Mouse (Mus musculus) testis, adult 2 months (tissue): ENCODE measurements around the gene Crtac1. TPM values are rescaled to one million over a fixed set of nuclear protein-coding genes. Genes with fewer than 3 reads are reported as not detected.

ENCODE experiments used
- H3K27ac ChIP-seq: fragments of 200-500 bp; 2 replicates; pipeline ENCODE4 v1.5.1; 2012; ENCODE audit warnings: low read depth, low read length; ENCODE audit not compliant: control insufficient read depth, insufficient read depth
- H3K27me3 ChIP-seq: fragments of 200-500 bp; 2 replicates; pipeline ENCODE4 v1.6.1; 2012; ENCODE audit warnings: mild to moderate bottlenecking, low read length, moderate library complexity; ENCODE audit not compliant: control insufficient read depth, insufficient read depth
- H3K36me3 ChIP-seq: fragments of 200-500 bp; 2 replicates; pipeline ENCODE4 v1.6.1; 2012; ENCODE audit warnings: mild to moderate bottlenecking, low read length; ENCODE audit not compliant: control insufficient read depth, insufficient read depth
- H3K4me1 ChIP-seq: fragments of 200-500 bp; 2 replicates; pipeline ENCODE4 v1.6.1; 2012; ENCODE audit warnings: low read length; ENCODE audit not compliant: control insufficient read depth, insufficient read depth
- H3K4me3 ChIP-seq: fragments of 200-500 bp; 2 replicates; pipeline ENCODE4 v1.5.1; 2012; ENCODE audit warnings: low read depth, mild to moderate bottlenecking, low read length, moderate library complexity, mixed read lengths; ENCODE audit not compliant: control insufficient read depth
- CTCF ChIP-seq: fragments of 200-500 bp; IDR thresholded peaks from 2 replicates; pipeline ENCODE4 v1.5.1; 2012; ENCODE audit warnings: low read depth, mild to moderate bottlenecking, inconsistent platforms, low read length, moderate library complexity; ENCODE audit not compliant: control insufficient read depth, insufficient read depth, insufficient replicate concordance
- POLR2A ChIP-seq: fragments of 200-500 bp; IDR thresholded peaks from 2 replicates; pipeline ENCODE4 v1.6.1; 2012; ENCODE audit warnings: low read depth, mild to moderate bottlenecking, inconsistent platforms, low read length, moderate library complexity; ENCODE audit not compliant: control insufficient read depth
- polyA plus RNA-seq: library from polyadenylated mRNA; depleted of rRNA; stranded (reverse); fragments of >200 nt; gene quantifications from 2 replicates; pipeline ENCODE4 v1.2.3, GENCODE M21; 2012

Gene Crtac1
- polyA plus RNA-seq, 1 experiment, result 3.7 TPM

GRCm38 (mm10) chr19:42305746-42306145 is 125.8 kb downstream of the Crtac1 start:
- TF ChIP-seq POLR2A, result no peak
- no peak for TF ChIP-seq CTCF
- H3K27me3 ChIP-seq, result no peaks in the 10 kb centered on the region

GRCm38 (mm10) chr19:42304506-42304905 is 127.1 kb downstream of the Crtac1 start:
- no peaks in the 10 kb centered on the region for H3K27me3 ChIP-seq
- H3K4me1 ChIP-seq, result no peaks in the 10 kb centered on the region
- H3K27ac ChIP-seq, result no peak overlapping the region
- no peaks in the 10 kb centered on the region for H3K36me3 ChIP-seq
- TF ChIP-seq CTCF (no peak), POLR2A (no peak)
- no peak overlapping the region for H3K4me3 ChIP-seq

More at GRCm38 (mm10) chr19:42305746-42306145, 125.8 kb downstream of the Crtac1 start:
- Histone ChIP-seq H3K4me3 (no peak overlapping the region), H3K27ac (no peak overlapping the region), H3K4me1 (no peaks in the 10 kb centered on the region), H3K36me3 (no peaks in the 10 kb centered on the region)

DNA sequence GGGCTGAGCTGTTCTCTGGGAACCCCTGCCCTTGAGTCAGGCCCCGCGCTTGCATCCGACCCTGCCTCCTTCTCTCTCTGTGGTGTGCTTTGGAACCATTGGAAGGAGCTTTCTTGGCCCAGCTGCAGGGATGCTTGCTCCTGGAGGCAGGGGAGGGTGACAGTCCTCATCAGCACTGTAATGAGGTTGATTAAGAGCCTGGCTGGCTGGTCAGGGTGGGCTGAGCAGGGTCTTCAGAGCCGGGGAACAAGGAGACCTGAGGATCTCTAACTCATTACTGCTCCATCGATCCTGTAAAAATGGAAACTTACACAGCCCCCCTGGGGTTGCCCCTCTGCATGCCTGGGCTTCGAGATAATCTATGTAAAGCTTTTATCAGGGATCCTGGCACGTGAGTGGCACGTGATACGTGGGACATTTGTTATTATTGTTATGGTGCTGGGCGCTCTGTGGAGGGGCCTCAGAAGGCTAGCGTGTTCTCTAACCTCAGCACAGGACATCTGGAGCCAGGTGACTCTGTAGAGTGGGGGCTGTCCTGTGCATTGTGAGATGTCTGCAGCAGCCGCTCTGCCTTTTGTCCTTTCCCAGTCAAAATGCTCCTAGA is 128.3 kb downstream of the Crtac1 start:
- no peak for TF ChIP-seq CTCF
- TF ChIP-seq POLR2A, result no peak
- no peak overlapping the region for H3K4me3 ChIP-seq
- peaks cover 7% of the 10 kb centered on the region for H3K4me1 ChIP-seq
- H3K36me3 ChIP-seq, result no peaks in the 10 kb centered on the region
- H3K27me3 ChIP-seq, result no peaks in the 10 kb centered on the region
- no peak overlapping the region for H3K27ac ChIP-seq

DNA sequence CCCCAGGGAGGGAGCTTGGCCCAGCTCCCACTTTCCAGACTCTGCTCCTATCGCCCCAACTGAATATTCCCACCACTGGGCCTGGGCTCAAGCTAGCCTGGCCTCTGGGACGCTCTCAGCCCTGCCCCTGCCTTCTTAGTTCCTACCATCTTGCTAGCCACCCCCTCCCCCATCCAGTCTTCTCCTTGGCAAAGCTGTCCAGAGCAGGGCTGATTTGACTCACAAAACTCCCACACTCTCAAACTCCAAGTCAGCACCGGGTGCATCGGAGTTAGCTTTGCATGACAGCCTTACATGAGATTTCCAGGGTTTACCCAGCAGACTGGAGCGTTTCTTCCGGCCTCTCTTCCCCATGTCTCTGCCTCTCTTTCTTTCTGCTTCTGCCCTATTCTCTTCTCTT is 138.4 kb downstream of the Crtac1 start:
- H3K27me3 ChIP-seq, result no peaks in the 10 kb centered on the region
- no peak overlapping the region for H3K27ac ChIP-seq
- no peaks in the 10 kb centered on the region for H3K36me3 ChIP-seq
- peaks cover 7% of the 10 kb centered on the region for H3K4me1 ChIP-seq
- H3K4me3 ChIP-seq, result no peak overlapping the region
- TF ChIP-seq POLR2A, result no peak
- no peak for TF ChIP-seq CTCF

GRCm38 (mm10) chr19:42292106-42292505 is 139.5 kb downstream of the Crtac1 start:
- Histone ChIP-seq H3K27me3 (no peaks in the 10 kb centered on the region), H3K27ac (no peak overlapping the region), H3K36me3 (no peaks in the 10 kb centered on the region), H3K4me1 (no peaks in the 10 kb centered on the region), H3K4me3 (no peak overlapping the region)
- no peak for TF ChIP-seq CTCF
- no peak for TF ChIP-seq POLR2A

DNA sequence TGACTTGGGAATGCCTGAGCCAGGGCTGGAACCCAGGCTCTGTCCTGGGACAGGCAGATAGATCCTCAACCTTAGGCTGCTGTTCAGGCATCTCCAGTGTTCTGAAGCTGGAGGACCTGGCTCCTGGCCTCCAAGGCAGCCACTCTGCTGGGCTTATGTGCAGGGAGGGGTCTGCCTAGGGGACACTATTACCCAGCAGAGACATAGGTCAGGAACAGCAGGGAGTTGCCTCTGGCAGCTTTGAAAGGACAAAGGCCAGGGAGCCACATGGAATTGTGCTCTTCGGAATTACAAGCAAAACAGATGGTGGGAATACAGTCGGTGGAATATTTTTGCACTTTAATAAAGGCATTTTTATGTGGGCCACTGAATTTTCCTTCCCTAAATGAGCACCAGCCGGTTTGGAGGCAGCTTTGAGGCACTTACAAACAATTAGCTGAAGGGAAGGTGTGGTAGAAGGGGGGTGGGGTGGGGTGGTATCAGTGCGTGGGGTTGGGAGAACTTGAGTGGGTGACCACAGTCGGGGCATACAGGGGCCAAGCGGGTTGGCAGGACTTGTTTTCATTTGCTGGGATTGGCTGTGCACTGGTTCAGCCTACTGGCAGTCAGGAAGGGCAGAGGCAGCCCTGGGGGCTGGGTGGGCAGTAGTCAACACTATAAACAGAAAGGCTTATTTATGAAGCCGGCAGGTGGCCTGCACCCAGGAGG is 140.5 kb downstream of the Crtac1 start:
- Histone ChIP-seq H3K36me3 (no peaks in the 10 kb centered on the region), H3K27ac (no peak overlapping the region), H3K4me3 (no peak overlapping the region), H3K27me3 (no peaks in the 10 kb centered on the region), H3K4me1 (no peaks in the 10 kb centered on the region)
- no peak for TF ChIP-seq CTCF
- no peak for TF ChIP-seq POLR2A

DNA sequence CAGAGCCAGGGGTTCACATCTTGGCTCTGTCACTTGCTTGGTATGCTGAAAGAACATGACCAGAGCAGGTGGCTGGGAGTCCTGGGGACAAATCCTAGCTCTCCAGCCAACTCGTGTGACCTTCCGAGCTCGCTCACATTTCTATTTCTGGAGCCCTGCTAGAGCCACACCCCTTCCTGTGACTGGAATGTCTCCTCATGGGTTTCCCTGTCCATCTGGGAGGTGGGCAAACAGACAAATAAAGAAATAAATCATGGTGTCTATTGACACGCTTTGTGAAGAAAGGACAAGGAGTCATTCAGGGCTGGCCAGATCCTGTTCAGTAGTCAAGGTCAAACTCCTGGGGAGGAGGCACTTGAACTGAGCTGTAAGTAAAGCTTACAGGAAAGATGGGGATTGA is 143.2 kb downstream of the Crtac1 start:
- Histone ChIP-seq H3K4me3 (no peak overlapping the region), H3K27ac (no peak overlapping the region), H3K4me1 (no peaks in the 10 kb centered on the region), H3K36me3 (no peaks in the 10 kb centered on the region), H3K27me3 (no peaks in the 10 kb centered on the region)
- TF ChIP-seq POLR2A (no peak), CTCF (no peak)
